Mouse (Mus musculus) cerebellum, postnatal 14 days (tissue): ENCODE results near the gene Abca17.

Experiments used
- DNase-seq, 2 experiments: peaks; one replicate each; pipeline ENCODE4 v3.0.0; 2021; ENCODE audit warnings: mixed read lengths in 2 of 2

Abca17 gene

GRCm38 (mm10) chr17:24236479-24236878 is 114.4 kb downstream of the Abca17 start:
- no peak for DNase-seq

DNA sequence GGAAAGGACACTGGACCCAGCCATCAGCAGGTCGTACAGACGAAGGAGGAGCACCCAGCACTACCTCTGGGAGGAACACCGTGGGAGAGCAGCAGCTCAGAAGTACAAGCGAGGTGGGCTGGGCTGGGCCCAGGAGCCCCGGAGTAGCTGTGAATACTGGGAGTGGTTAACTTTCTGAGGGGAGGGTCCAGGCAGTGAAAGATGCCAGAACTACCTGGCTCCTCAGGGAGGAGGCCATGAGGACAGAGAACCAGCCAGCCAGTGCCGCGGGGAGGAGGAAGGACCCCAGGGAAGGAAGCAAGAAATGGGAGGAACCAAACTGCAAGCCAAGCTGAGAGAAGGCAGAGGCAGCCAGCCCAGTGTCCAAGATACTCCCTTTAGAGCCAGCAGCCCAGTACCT is 122.9 kb downstream of the Abca17 start:
- no peak for DNase-seq

DNA sequence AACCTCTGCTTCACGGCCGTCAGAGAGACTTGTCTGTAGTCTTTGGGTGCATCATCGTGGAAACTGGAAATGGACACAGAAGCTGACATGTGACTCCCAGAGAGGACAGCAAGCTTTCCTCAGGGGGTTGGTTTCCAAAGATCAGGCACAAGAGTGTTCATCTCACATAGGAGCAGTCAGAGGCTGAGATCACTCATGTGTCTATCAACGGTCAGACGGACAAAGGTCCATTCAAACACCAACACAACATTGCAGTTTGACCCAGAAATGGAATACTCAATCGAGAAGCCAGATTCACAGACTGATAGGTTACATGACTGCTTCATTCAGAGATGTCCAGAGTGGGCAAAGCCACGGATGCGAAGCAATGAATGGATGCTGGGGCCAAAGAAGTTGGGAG is 124.1 kb downstream of the Abca17 start:
- no peak for DNase-seq

GRCm38 (mm10) chr17:24225851-24226250 is 125.0 kb downstream of the Abca17 start:
- no peak for DNase-seq

DNA sequence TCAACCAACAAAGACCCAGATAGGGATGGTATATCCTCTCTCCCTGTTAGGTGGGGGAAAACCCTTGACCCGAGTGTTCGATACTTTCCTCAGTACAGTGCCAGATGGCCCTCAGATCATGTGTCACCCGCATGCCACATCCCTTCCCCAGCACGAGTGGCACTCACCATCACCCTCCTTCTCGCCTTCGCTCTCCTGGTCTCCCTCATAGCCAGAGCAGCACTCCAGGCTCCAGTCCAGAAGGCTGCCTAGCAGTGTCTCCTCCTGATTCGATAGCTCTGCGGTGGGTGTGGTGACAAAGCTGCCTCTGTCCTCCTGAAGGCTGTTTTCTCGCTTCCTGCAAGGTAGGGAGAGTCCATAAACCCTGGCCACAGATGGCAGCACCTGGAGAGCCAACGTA is 126.1 kb downstream of the Abca17 start:
- no peak for DNase-seq

DNA sequence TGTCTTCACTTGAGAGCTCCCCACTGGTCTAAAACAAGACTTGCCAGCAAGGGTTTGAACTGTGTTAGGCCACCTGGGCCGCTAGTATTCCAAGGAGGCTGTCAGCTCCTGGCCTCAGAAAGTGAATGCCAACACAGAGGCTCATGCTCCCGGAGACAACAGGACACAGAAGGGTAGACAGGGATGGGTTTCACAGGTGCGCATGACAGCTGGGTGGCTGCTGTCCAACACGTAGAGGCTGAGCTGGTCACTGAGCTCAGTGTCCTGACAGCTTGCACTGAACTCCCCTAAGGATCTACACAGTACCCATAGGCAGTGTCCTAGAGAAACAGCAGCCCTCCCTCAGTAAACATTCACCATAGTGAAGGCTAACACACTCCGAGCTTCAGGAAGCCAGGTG is 127.4 kb downstream of the Abca17 start:
- no peak for DNase-seq

- DNase-seq = no peak
Observed at GRCm38 (mm10) chr17:24222653-24223052, 128.2 kb downstream of the Abca17 start.

- DNase-seq = peak; percentile 93
Observed at GRCm38 (mm10) chr17:24220435-24221411, 130.1 kb downstream of the Abca17 start, which contains the start of gene Tedc2. TSS of gene Tedc2 (minus strand) at chr17:24220851.

- peak in 1 of 2 experiments; percentile 45 for DNase-seq
Observed at GRCm38 (mm10) chr17:24216836-24217235, 134.0 kb downstream of the Abca17 start.
